Mouse (Mus musculus) MEL (cell line): ENCODE results near the gene Gtf2e1. TPM values are rescaled to one million over a fixed set of nuclear protein-coding genes. Genes with fewer than 3 reads are reported as not detected.
A peak's percentile ranks its signal among the peaks of the same experiment; 100 is the strongest.

ENCODE experiments used
- DNase-seq: peaks from one replicate; pipeline ENCODE4 v3.0.0; 2011; ENCODE audit warnings: low read depth, low spot score
- H3K27ac ChIP-seq: 2 replicates; pipeline ENCODE4 v1.5.1; 2012; ENCODE audit warnings: low read depth, mild to moderate bottlenecking, control low read depth, low read length, moderate library complexity; ENCODE audit not compliant: control insufficient read depth
- H3K27me3 ChIP-seq, 2 experiments: fragments of 150-350 bp in 1 of 2; sonication (generic) in 1 of 2; 2 replicates each; pipeline ENCODE4 v1.6.1; 2012; ENCODE audit warnings: low read length in 2 of 2, mild to moderate bottlenecking in 2 of 2, improper control_type of control experiment in 1 of 2, moderate library complexity in 1 of 2; ENCODE audit not compliant: insufficient read depth in 2 of 2, control insufficient read depth in 1 of 2
- H3K36me3 ChIP-seq, 2 experiments: 2 replicates each; pipeline ENCODE4 v1.6.1; 2012 to 2014; ENCODE audit warnings: low read length in 2 of 2, improper control_type of control experiment in 1 of 2, inconsistent platforms in 1 of 2, mild to moderate bottlenecking in 1 of 2; ENCODE audit not compliant: insufficient read depth in 2 of 2, control insufficient read depth in 1 of 2
- H3K4me1 ChIP-seq, 2 experiments: fragments of 150-350 bp in 1 of 2; sonication (generic) in 1 of 2; 2 replicates each; pipeline ENCODE4 v1.6.1; 2012; ENCODE audit warnings: low read length in 2 of 2, improper control_type of control experiment in 1 of 2, mild to moderate bottlenecking in 1 of 2; ENCODE audit not compliant: insufficient read depth in 2 of 2, control insufficient read depth in 1 of 2
- H3K4me3 ChIP-seq, 2 experiments: fragments of 150-350 bp in 1 of 2; sonication (generic) in 1 of 2; 2 replicates each; pipeline ENCODE4 v1.5.1; 2012; ENCODE audit warnings: low read depth in 2 of 2, low read length in 2 of 2, mild to moderate bottlenecking in 2 of 2, moderate library complexity in 2 of 2, control low read depth in 1 of 2, improper control_type of control experiment in 1 of 2; ENCODE audit not compliant: control insufficient read depth in 1 of 2, insufficient read depth in 1 of 2
- H3K79me2 ChIP-seq: 2 replicates; pipeline ENCODE4 v1.6.1; 2012; ENCODE audit warnings: mild to moderate bottlenecking, low read length, moderate library complexity; ENCODE audit not compliant: control insufficient read depth, poor library complexity, insufficient read depth
- H3K9ac ChIP-seq: 2 replicates; pipeline ENCODE4 v1.6.1; 2012; ENCODE audit warnings: low read depth, mild to moderate bottlenecking, control low read depth, low read length, moderate library complexity; ENCODE audit not compliant: control insufficient read depth, poor library complexity, severe bottlenecking
- H3K9me3 ChIP-seq: fragments of 150-350 bp; sonication (generic); replicated peaks from 2 replicates; pipeline ENCODE4 v1.6.1; 2012; ENCODE audit warnings: mild to moderate bottlenecking, low read length, improper control_type of control experiment, moderate library complexity; ENCODE audit not compliant: insufficient read depth
- BHLHE40 ChIP-seq: IDR thresholded peaks from 2 replicates; pipeline ENCODE4 v1.6.1; 2012; ENCODE audit warnings: low read depth, mild to moderate bottlenecking, inconsistent platforms, low read length, improper control_type of control experiment, borderline replicate concordance
- CHD1 ChIP-seq: IDR thresholded peaks from 2 replicates; pipeline ENCODE4 v1.6.1; 2012; ENCODE audit warnings: low read depth, mild to moderate bottlenecking, inconsistent platforms, low read length, improper control_type of control experiment
- ELF1 ChIP-seq: IDR thresholded peaks from 2 replicates; pipeline ENCODE4 v1.6.1; 2014; ENCODE audit warnings: low read depth, mild to moderate bottlenecking, inconsistent platforms, low read length, improper control_type of control experiment, moderate library complexity
- EP300 ChIP-seq, 2 experiments: IDR thresholded peaks; 2 replicates each; pipeline ENCODE4 v1.6.1; 2011; ENCODE audit warnings: improper control_type of control experiment in 2 of 2, low read length in 2 of 2, low read depth in 1 of 2, mild to moderate bottlenecking in 1 of 2
- ETS1 ChIP-seq: IDR thresholded peaks from 2 replicates; pipeline ENCODE4 v1.6.1; 2012; ENCODE audit warnings: low read depth, mild to moderate bottlenecking, inconsistent platforms, low read length, improper control_type of control experiment, moderate library complexity
- GABPA ChIP-seq: IDR thresholded peaks from 2 replicates; pipeline ENCODE4 v1.6.1; 2012; ENCODE audit warnings: low read depth, mild to moderate bottlenecking, inconsistent platforms, low read length, improper control_type of control experiment, moderate library complexity
- GATA1 ChIP-seq: IDR thresholded peaks from 2 replicates; pipeline ENCODE4 v1.6.1; 2011; ENCODE audit warnings: low read depth, low read length, improper control_type of control experiment
- HCFC1 ChIP-seq: IDR thresholded peaks from 2 replicates; pipeline ENCODE4 v1.6.1; 2012; ENCODE audit warnings: low read depth, mild to moderate bottlenecking, inconsistent platforms, low read length, improper control_type of control experiment, moderate library complexity
- JUND ChIP-seq: IDR thresholded peaks from 2 replicates; pipeline ENCODE4 v1.6.1; 2011; ENCODE audit warnings: low read depth, mild to moderate bottlenecking, improper control_type of control experiment, low read length
- MEF2A ChIP-seq: IDR thresholded peaks from 2 replicates; pipeline ENCODE4 v1.6.1; 2014; ENCODE audit warnings: low read depth, mild to moderate bottlenecking, inconsistent platforms, low read length, improper control_type of control experiment; ENCODE audit not compliant: poor library complexity, insufficient replicate concordance, severe bottlenecking; ENCODE audit errors: extremely low read depth
- MXI1 ChIP-seq: IDR thresholded peaks from 2 replicates; pipeline ENCODE4 v1.6.1; 2011; ENCODE audit warnings: mild to moderate bottlenecking, low read depth, low read length, improper control_type of control experiment
- NELFE ChIP-seq: IDR thresholded peaks from 2 replicates; pipeline ENCODE4 v1.6.1; 2011; ENCODE audit warnings: low read depth, low read length, improper control_type of control experiment
- POLR2A ChIP-seq, 2 experiments: IDR thresholded peaks; 2 replicates each; pipeline ENCODE4 v1.6.1; 2011 to 2012; ENCODE audit warnings: low read length in 2 of 2, mild to moderate bottlenecking in 2 of 2, control low read depth in 1 of 2, improper control_type of control experiment in 1 of 2, low read depth in 1 of 2, moderate library complexity in 1 of 2; ENCODE audit not compliant: control insufficient read depth in 1 of 2, insufficient read depth in 1 of 2, poor library complexity in 1 of 2
- TBP ChIP-seq: IDR thresholded peaks from 2 replicates; pipeline ENCODE4 v1.8.0; 2011; ENCODE audit warnings: low read depth, low read length, improper control_type of control experiment
- UBTF ChIP-seq: IDR thresholded peaks from 2 replicates; pipeline ENCODE4 v1.6.1; 2012; ENCODE audit warnings: low read depth, mild to moderate bottlenecking, inconsistent platforms, low read length, improper control_type of control experiment, moderate library complexity, borderline replicate concordance; ENCODE audit not compliant: insufficient read depth
- USF1 ChIP-seq: IDR thresholded peaks from 2 replicates; pipeline ENCODE4 v1.6.1; 2014; ENCODE audit warnings: low read depth, mild to moderate bottlenecking, inconsistent platforms, low read length, improper control_type of control experiment, moderate library complexity
- USF2 ChIP-seq, 2 experiments: IDR thresholded peaks; 2 replicates each; pipeline ENCODE4 v1.6.1; 2011 to 2012; ENCODE audit warnings: improper control_type of control experiment in 2 of 2, low read length in 2 of 2, borderline replicate concordance in 1 of 2, inconsistent platforms in 1 of 2, low read depth in 1 of 2, mild to moderate bottlenecking in 1 of 2; ENCODE audit not compliant: insufficient read depth in 1 of 2
- ZKSCAN1 ChIP-seq: IDR thresholded peaks from 2 replicates; pipeline ENCODE4 v1.6.1; 2012; ENCODE audit warnings: low read depth, mild to moderate bottlenecking, inconsistent platforms, low read length, improper control_type of control experiment, moderate library complexity
- ZNF384 ChIP-seq: IDR thresholded peaks from 2 replicates; pipeline ENCODE4 v1.6.1; 2012; ENCODE audit warnings: low read depth, mild to moderate bottlenecking, inconsistent platforms, low read length, improper control_type of control experiment
- polyA plus RNA-seq, 2 experiments: library from polyadenylated mRNA; stranded (reverse) in 1 of 2; unstranded in 1 of 2; fragments of >175 nt in 1 of 2; fragments of >200 nt in 1 of 2; gene quantifications; 2 replicates each; pipeline versions ENCODE4 v1.2.1 to v1.2.4; 2012; ENCODE audit warnings: low replicate concordance in 2 of 2, low read depth in 1 of 2; ENCODE audit not compliant: insufficient read length in 2 of 2, insufficient read depth in 1 of 2, missing spikeins in 1 of 2
- total RNA-seq: library from RNA; depleted of rRNA; stranded (reverse); fragments of 300-350 nt; gene quantifications from 2 replicates; pipeline ENCODE4 v1.2.3, GENCODE M21; 2012

Gtf2e1 gene
- total and polyA plus RNA-seq, 3 experiments: 29.3 to 37.9 TPM; not detected in 1

GRCm38 (mm10) chr16:37552824-37553223, 13.2 kb upstream of the Gtf2e1 start:
- Histone ChIP-seq H3K36me3 (peaks cover 0 to 3% of the 10 kb centered on the region in 2 experiments; a peak in 1 of 4 replicates), H3K9me3 (no peaks in the 10 kb centered on the region), H3K27me3 (no peaks in the 10 kb centered on the region), H3K79me2 (no peaks in the 10 kb centered on the region), H3K4me3 (no peak overlapping the region), H3K9ac (no peak overlapping the region), H3K27ac (no peak overlapping the region), H3K4me1 (no peaks in the 10 kb centered on the region; a peak in 1 of 4 replicates)
- TF ChIP-seq HCFC1 (no peak), POLR2A (IDR thresholded peaks at IDR 0.05; ENCODE audit: control insufficient read depth in 1 of 2, insufficient read depth in 1 of 2, low read depth in 1 of 2, low read length in 2 of 2, poor library complexity in 1 of 2) (no peak), EP300 (IDR thresholded peaks at IDR 0.05; ENCODE audit: low read depth in 1 of 2, low read length in 2 of 2) (0 out of 4 replicates have a peak, but pooled peaks of 1 of the 2 experiments have one; percentile 5), UBTF (no peak), ZNF384 (no peak), USF2 (IDR thresholded peaks at IDR 0.05; ENCODE audit: borderline replicate concordance in 1 of 2, insufficient read depth in 1 of 2, low read depth in 1 of 2, low read length in 2 of 2) (no peak)
- DNase-seq: no peak

- Histone ChIP-seq H3K9me3 (no peaks in the 10 kb centered on the region), H3K27me3 (no peaks in the 10 kb centered on the region), H3K36me3 (no peaks in the 10 kb centered on the region; a peak in 1 of 4 replicates), H3K4me3 (no peak overlapping the region), H3K79me2 (no peaks in the 10 kb centered on the region), H3K4me1 (no peaks in the 10 kb centered on the region; a peak in 1 of 4 replicates), H3K27ac (no peak overlapping the region), H3K9ac (no peak overlapping the region)
- no peak for DNase-seq
- TF ChIP-seq HCFC1 (no peak), ZKSCAN1 (no peak), USF2 (IDR thresholded peaks at IDR 0.05; ENCODE audit: borderline replicate concordance in 1 of 2, insufficient read depth in 1 of 2, low read depth in 1 of 2, low read length in 2 of 2) (no peak), JUND (no peak), MEF2A (no peak), MXI1 (no peak), GABPA (no peak), BHLHE40 (no peak)
Measured at GRCm38 (mm10) chr16:37550981-37551380, 11.4 kb upstream of the Gtf2e1 start.

GRCm38 (mm10) chr16:37550266-37550665, 10.7 kb upstream of the Gtf2e1 start:
- H3K27ac ChIP-seq: no peak overlapping the region
- no peaks in the 10 kb centered on the region for H3K79me2 ChIP-seq
- H3K4me3 ChIP-seq: no peak overlapping the region
- H3K36me3 ChIP-seq: peaks cover 0 to under 1% of the 10 kb centered on the region in 2 experiments; a peak in 2 of 4 replicates
- DNase-seq: no peak
- no peaks in the 10 kb centered on the region for H3K27me3 ChIP-seq
- H3K9ac ChIP-seq: no peak overlapping the region
- no peak for TF ChIP-seq ELF1
- no peak for TF ChIP-seq ETS1
- TF ChIP-seq USF1: no peak
- TF ChIP-seq CHD1: no peak
- no peak for TF ChIP-seq GATA1
- TF ChIP-seq TBP: no peak
- no peak for TF ChIP-seq EP300 (IDR thresholded peaks at IDR 0.05; ENCODE audit: low read depth in 1 of 2, low read length in 2 of 2)
- no peak for TF ChIP-seq NELFE
- H3K9me3 ChIP-seq: no peaks in the 10 kb centered on the region
- no peaks in the 10 kb centered on the region for H3K4me1 ChIP-seq
